Mouse (Mus musculus): ENCODE measurements around the gene Arhgap10.

DNA sequence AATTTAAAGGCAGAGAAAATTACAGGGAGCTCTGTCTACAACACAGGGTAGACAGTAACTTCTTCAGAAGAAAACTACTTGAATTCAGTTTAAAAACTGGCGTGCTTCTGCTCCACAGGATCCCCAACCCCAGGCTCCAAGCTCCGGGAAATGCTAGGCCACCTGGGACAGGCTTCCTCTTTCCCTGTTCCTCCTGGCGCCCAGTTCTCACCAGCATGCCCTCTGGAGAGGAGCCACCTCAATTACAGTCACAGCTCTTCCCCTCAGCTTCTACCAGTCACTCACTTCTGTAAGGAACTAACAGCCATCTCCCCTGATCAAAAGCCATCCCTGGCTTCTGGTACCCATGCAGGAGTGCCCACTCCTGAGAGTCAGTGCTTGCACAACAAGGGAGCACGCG is 32.9 kb downstream of the Arhgap10 start:
- TF ChIP-seq CTCF (IDR thresholded peaks at IDR 0.05; ENCODE audit: low read depth, low read length): no peak
- no peak for TF ChIP-seq POLR2A (IDR thresholded peaks at IDR 0.05; ENCODE audit: borderline replicate concordance, low read depth, low read length)
